In genomic region chr14:55922475-55923232, GRCm38 (mm10) we compare ENCODE assay signal across 21 mouse cellular contexts. TPM values are rescaled to one million over a fixed set of nuclear protein-coding genes. Genes with fewer than 3 reads are reported as not detected.
DNase-seq lines count a peak whose midpoint lies in the region; ATAC-seq and TF ChIP-seq lines count a peak whose summit lies in the region.
"Had no signal": no experiment of that assay in that cellular context is flagged by ENCODE, and none has a peak within 500 bp of the region (broad histone marks: within the 10 kb centered on the region; RNA-seq: fewer than 3 reads in every experiment).

No protein-coding gene starts in this region.

- TF ChIP-seq EP300 in heart, adult 2 months (IDR thresholded peaks at IDR 0.05; ENCODE audit: insufficient read depth, low read depth, low read length) = no peak
- TF ChIP-seq EP300 in liver, embryonic 14.5 days (IDR thresholded peaks at IDR 0.05; ENCODE audit: low read depth) = peak; percentile 76

- peak overlapping the region; percentile 39; the same call in 1 of the 2 replicates for H3K9ac ChIP-seq in heart, embryonic 12.5 days
- H3K9ac ChIP-seq in heart, adult 2 months (ENCODE audit: low read depth, low read length) = no peak overlapping the region
- peak overlapping the region; percentile 9; the same call in 1 of the 2 replicates for H3K9ac ChIP-seq in liver, embryonic 14.5 days (replicated peaks)
- H3K9ac ChIP-seq: hindbrain, embryonic 15.5 days; limb, embryonic 15.5 days had no signal

- no peak overlapping the region for H3K4me3 ChIP-seq in heart, embryonic 12.5 days
- no peak overlapping the region for H3K4me3 ChIP-seq in heart, adult 2 months
- peak overlapping the region; percentile 35; the same call in 1 of the 2 replicates for H3K4me3 ChIP-seq in G1E (ENCODE audit: low read depth, low read length)
- H3K4me3 ChIP-seq in liver, embryonic 14.5 days (ENCODE audit: insufficient read depth in 1 of 2, low read depth in 2 of 2, low read length in 2 of 2) = 0 out of 4 replicates have a peak overlapping the region, but pooled peaks of 1 of the 2 experiments have one; percentile 14
- H3K4me3 ChIP-seq: hindbrain, embryonic 15.5 days; limb, embryonic 15.5 days had no signal

- WGBS in heart, embryonic 12.5 days = 12% methylated on average over 7 of the region's 7 CpGs
- WGBS in heart, adult 2 months = 28% methylated on average over 7 of the region's 7 CpGs
- 6% methylated on average over 7 of the region's 7 CpGs for WGBS in liver, embryonic 14.5 days (ENCODE audit: insufficient replicate concordance)

- H3K79me2 ChIP-seq in heart, adult 2 months (replicated peaks; ENCODE audit: control insufficient read depth, insufficient read depth, low read length) = no peaks in the 10 kb centered on the region

- peak overlapping the region; percentile 23; the same call in 1 of the 2 replicates for H3K27ac ChIP-seq in heart, embryonic 12.5 days (ENCODE audit: poor library complexity, severe bottlenecking)
- no peak overlapping the region for H3K27ac ChIP-seq in heart, adult 2 months
- H3K27ac ChIP-seq in liver, embryonic 14.5 days = peak overlapping the region; percentile 68
- H3K27ac ChIP-seq: hindbrain, embryonic 15.5 days; limb, embryonic 15.5 days had no signal

- no peak for TF ChIP-seq POLR2A in heart, adult 2 months (IDR thresholded peaks at IDR 0.05; ENCODE audit: insufficient read depth, low read depth, low read length)

- no peaks in the 10 kb centered on the region for H3K9me3 ChIP-seq in heart, embryonic 12.5 days (replicated peaks)
- no peaks in the 10 kb centered on the region for H3K9me3 ChIP-seq in G1E (replicated peaks)
- H3K9me3 ChIP-seq in liver, embryonic 14.5 days (ENCODE audit: control insufficient read depth, low read length) = no peaks in the 10 kb centered on the region
- H3K9me3 ChIP-seq: hindbrain, embryonic 15.5 days; limb, embryonic 15.5 days had no signal

- no peak; the same call in 1 of the 2 replicates for ATAC-seq in heart, embryonic 12.5 days (ENCODE audit: insufficient number of reproducible peaks, low FRiP score)
- ATAC-seq in G1E (ENCODE audit: extremely low read depth, insufficient number of reproducible peaks, low FRiP score, poor library complexity, severe bottlenecking) = peak; percentile 85
- peak; percentile 87 for ATAC-seq in liver, embryonic 14.5 days (ENCODE audit: insufficient read depth)
- ATAC-seq: intestine, postnatal 0 days; midbrain, embryonic 16.5 days; Patski had no signal

- intact Hi-C loops in heart, adult 2 months (cut with DNase I) = no loop called here

- H3K27me3 ChIP-seq in heart, embryonic 12.5 days (replicated peaks) = no peaks in the 10 kb centered on the region
- H3K27me3 ChIP-seq in heart, adult 2 months (ENCODE audit: control insufficient read depth, insufficient read depth, low read length) = no peaks in the 10 kb centered on the region
- H3K27me3 ChIP-seq in G1E (ENCODE audit: insufficient read depth, low read length) = no peaks in the 10 kb centered on the region
- no peaks in the 10 kb centered on the region for H3K27me3 ChIP-seq in liver, embryonic 14.5 days (ENCODE audit: control insufficient read depth, insufficient read depth, low read length)
- H3K27me3 ChIP-seq: hindbrain, embryonic 15.5 days; limb, embryonic 15.5 days had no signal

- TF ChIP-seq CTCF in heart, adult 2 months (IDR thresholded peaks at IDR 0.05) = no peak
- no peak for TF ChIP-seq CTCF in G1E (IDR thresholded peaks at IDR 0.05; ENCODE audit: low read depth, low read length)
- TF ChIP-seq CTCF in liver, embryonic 14.5 days (IDR thresholded peaks at IDR 0.05; ENCODE audit: low read depth) = no peak

- H3K4me2 ChIP-seq in heart, embryonic 12.5 days = 0 out of 2 replicates have a peak overlapping the region, but pooled peaks have one; percentile 20
- peak overlapping the region; percentile 59 for H3K4me2 ChIP-seq in liver, embryonic 14.5 days (ENCODE audit: low read depth)
- H3K4me2 ChIP-seq: hindbrain, embryonic 15.5 days; limb, embryonic 15.5 days had no signal

- H3K4me1 ChIP-seq in heart, embryonic 12.5 days (replicated peaks) = peaks cover 8% of the 10 kb centered on the region
- no peaks in the 10 kb centered on the region for H3K4me1 ChIP-seq in heart, adult 2 months (ENCODE audit: control insufficient read depth, insufficient read depth, low read length)
- H3K4me1 ChIP-seq in G1E (ENCODE audit: insufficient read depth, low read depth, low read length) = peaks cover 89% of the 10 kb centered on the region
- H3K4me1 ChIP-seq in liver, embryonic 14.5 days (replicated peaks; ENCODE audit: control insufficient read depth in 2 of 2, insufficient read depth in 2 of 2, low read length in 1 of 2) = peaks cover 15 to 34% of the 10 kb centered on the region in 2 experiments
- H3K4me1 ChIP-seq: hindbrain, embryonic 15.5 days; limb, embryonic 15.5 days had no signal

- H3K36me3 ChIP-seq in heart, embryonic 12.5 days = no peaks in the 10 kb centered on the region
- no peaks in the 10 kb centered on the region for H3K36me3 ChIP-seq in heart, adult 2 months (ENCODE audit: control insufficient read depth, insufficient read depth, low read length)
- H3K36me3 ChIP-seq in G1E (replicated peaks) = no peaks in the 10 kb centered on the region
- H3K36me3 ChIP-seq in liver, embryonic 14.5 days (replicated peaks; ENCODE audit: control insufficient read depth, insufficient read depth, low read depth) = no peaks in the 10 kb centered on the region
- H3K36me3 ChIP-seq: hindbrain, embryonic 15.5 days; limb, embryonic 15.5 days had no signal

- no peak for DNase-seq in heart, adult 2 months
- peak; percentile 68 for DNase-seq in G1E (ENCODE audit: low spot score)
- DNase-seq in c-Kit-positive CD71-positive TER-119-positive erythroid progenitor cells, embryonic 14.5 days (ENCODE audit: low spot score) = peak; percentile 67
- peak; percentile 53 to 59 (median 59) for DNase-seq in liver, embryonic 14.5 days (ENCODE audit: low read depth in 3 of 3, low spot score in 3 of 3)
- DNase-seq in Muller cell, postnatal 12 days (ENCODE audit: inconsistent ontology term) = no peak
- DNase-seq in adrenal gland, adult (ENCODE audit: inconsistent age in 2 of 2, low spot score in 1 of 2) = no peak
- DNase-seq in cerebellum, postnatal 14 days = no peak
- DNase-seq: cerebellum, adult 18-20 months; embryo, embryonic 11 days; gastrocnemius, postnatal 36 days; kidney, postnatal 14 days had no signal

RNA-seq across cellular contexts. Expression of gene Cma1, which starts 21.8 kb away (rescaled TPM):
- not detected in 2 replicates for polyA plus RNA-seq in heart, embryonic 12.5 days (2016; fragmentation: Nextera tagmentation; extraction: Ambion mirVana)
- total RNA-seq in heart, adult 2 months (2021) = 1 to 10 TPM; 1.3 to 1.8 TPM
- polyA plus RNA-seq in heart, adult 2 months (2012; rRNA removed) = 2.1 and 2.5 TPM in 2 replicates
- total RNA-seq in G1E (2014; fragmentation: Nextera tagmentation) (not detected in 2 replicates), G1E (2017) (194 and 209 TPM in 2 replicates)
- not detected in 2 replicates for polyA plus RNA-seq in G1E (2012)
- polyA plus RNA-seq in liver, embryonic 14.5 days (2012; rRNA removed) = 0.12 and 0.13 TPM in 2 replicates
- polyA plus RNA-seq in liver, embryonic 14.5 days (2014; fragmentation: Nextera tagmentation; extraction: Ambion mirVana) = 0.15 and 0.25 TPM in 2 replicates
- total RNA-seq: left cerebral cortex, adult 8-10 months had no signal
- polyA plus RNA-seq: neural tube, embryonic 11.5 days; Patski had no signal

RNA-seq across cellular contexts. Expression of gene Sdr39u1, which starts 22.6 kb away (rescaled TPM):
- polyA plus RNA-seq in heart, embryonic 12.5 days (2016; fragmentation: Nextera tagmentation; extraction: Ambion mirVana) = 38.2 and 40.4 TPM in 2 replicates
- total RNA-seq in heart, adult 2 months (2021) = 100 to 1,000 TPM; 112 to 127 TPM
- 142 and 156 TPM in 2 replicates for polyA plus RNA-seq in heart, adult 2 months (2012; rRNA removed)
- not detected in 2 replicates for total RNA-seq in G1E (2014; fragmentation: Nextera tagmentation)
- total RNA-seq in G1E (2017) = 2.2 and 2.8 TPM in 2 replicates
- polyA plus RNA-seq in G1E (2012) = not detected in 2 replicates
- polyA plus RNA-seq in liver, embryonic 14.5 days (2012; rRNA removed) = 6.1 and 6.7 TPM in 2 replicates
- polyA plus RNA-seq in liver, embryonic 14.5 days (2014; fragmentation: Nextera tagmentation; extraction: Ambion mirVana) = 11.8 and 12.0 TPM in 2 replicates

RNA-seq across cellular contexts. Expression of gene Cma2, which starts 28.1 kb away (rescaled TPM):
- not detected in 2 replicates for polyA plus RNA-seq in heart, embryonic 12.5 days (2016; fragmentation: Nextera tagmentation; extraction: Ambion mirVana)
- total RNA-seq in heart, adult 2 months (2021) = not detected
- not detected in 2 replicates for polyA plus RNA-seq in heart, adult 2 months (2012; rRNA removed)
- not detected in 2 replicates for total RNA-seq in G1E (2014; fragmentation: Nextera tagmentation)
- total RNA-seq in G1E (2017) = 0.87 and 1.2 TPM in 2 replicates
- polyA plus RNA-seq in G1E (2012) = not detected in 2 replicates
- not detected in 2 replicates for polyA plus RNA-seq in liver, embryonic 14.5 days (2012; rRNA removed)
- not detected in 2 replicates for polyA plus RNA-seq in liver, embryonic 14.5 days (2014; fragmentation: Nextera tagmentation; extraction: Ambion mirVana)
- total RNA-seq: gastrocnemius, postnatal 36 days; left cerebral cortex, adult 8-10 months had no signal
- polyA plus RNA-seq: hindbrain, embryonic 15.5 days; intestine, postnatal 0 days; midbrain, embryonic 16.5 days; neural tube, embryonic 11.5 days; Patski; stomach, embryonic 14.5 days; thymus, postnatal 0 days had no signal

RNA-seq across cellular contexts. Expression of gene Khnyn, which starts 37.9 kb away (rescaled TPM):
- polyA plus RNA-seq in heart, embryonic 12.5 days (2016; fragmentation: Nextera tagmentation; extraction: Ambion mirVana) = 19.8 TPM in 2 replicates
- 10 to 100 TPM in 1 of 2 experiments, 1 to 10 TPM in 1; 8.8 to 11.6 TPM for total RNA-seq in heart, adult 2 months (2021)
- polyA plus RNA-seq in heart, adult 2 months (2012; rRNA removed) = 9.3 and 13.3 TPM in 2 replicates
- 25.6 and 29.4 TPM in 2 replicates for total RNA-seq in G1E (2014; fragmentation: Nextera tagmentation)
- total RNA-seq in G1E (2017) = 75.1 and 81.7 TPM in 2 replicates
- 12.6 and 15.5 TPM in 2 replicates for polyA plus RNA-seq in G1E (2012)
- polyA plus RNA-seq in liver, embryonic 14.5 days (2012; rRNA removed) = 5.8 and 7.5 TPM in 2 replicates
- polyA plus RNA-seq in liver, embryonic 14.5 days (2014; fragmentation: Nextera tagmentation; extraction: Ambion mirVana) = 2.4 and 2.8 TPM in 2 replicates

RNA-seq across cellular contexts. Expression of gene Cbln3, which starts 38.5 kb away (rescaled TPM):
- polyA plus RNA-seq in heart, embryonic 12.5 days (2016; fragmentation: Nextera tagmentation; extraction: Ambion mirVana) = 0.32 and 0.57 TPM in 2 replicates
- total RNA-seq in heart, adult 2 months (2021) = under 1 TPM in 1 of 2 experiments, not detected in 1; 0.18 TPM
- 0.06 TPM in 2 replicates for polyA plus RNA-seq in heart, adult 2 months (2012; rRNA removed)
- total RNA-seq in G1E (2014; fragmentation: Nextera tagmentation) (0.53 TPM in 1 of 2 replicates, not detected in the other), G1E (2017) (0.58 and 0.66 TPM in 2 replicates)
- 0.20 and 0.35 TPM in 2 replicates for polyA plus RNA-seq in G1E (2012)
- 0.15 and 0.16 TPM in 2 replicates for polyA plus RNA-seq in liver, embryonic 14.5 days (2012; rRNA removed)
- polyA plus RNA-seq in liver, embryonic 14.5 days (2014; fragmentation: Nextera tagmentation; extraction: Ambion mirVana) = 0.06 and 0.15 TPM in 2 replicates
- total RNA-seq: gastrocnemius, postnatal 36 days had no signal

Comparison
In these comparisons a context has a peak if more than half of its experiments do, and no peak if none do; other contexts are left out.
1. DNase-seq: peak in G1E (single experiment), c-Kit-positive CD71-positive TER-119-positive erythroid progenitor cells, embryonic 14.5 days (single experiment) and liver, embryonic 14.5 days (3 of 3); none in heart, adult 2 months (0 of 2), Muller cell, postnatal 12 days (single experiment), adrenal gland, adult (0 of 2) and cerebellum, postnatal 14 days (0 of 2).